Mouse (Mus musculus) hindlimb bud, embryonic 11.5 days (tissue): ENCODE data around the gene Gmpr2.
A peak's percentile ranks its signal among the peaks of the same experiment; 100 is the strongest.

Experiments
- DNase-seq: peaks from one replicate; pipeline ENCODE4 v3.0.0-alpha.2; 2012; ENCODE audit warnings: low read depth, low spot score; ENCODE audit errors: extremely low spot score

The Gmpr2 gene

GRCm38 (mm10) chr14:55677615-55678014 lies 5.9 kb downstream of the Gmpr2 start:
- no peak for DNase-seq

- DNase-seq: peak; percentile 94
Measured at GRCm38 (mm10) chr14:55681160-55682117, 9.7 kb downstream of the Gmpr2 start, which contains the start of gene Tinf2. Gene Tinf2, minus strand, starts transcription at chr14:55681820.

DNA sequence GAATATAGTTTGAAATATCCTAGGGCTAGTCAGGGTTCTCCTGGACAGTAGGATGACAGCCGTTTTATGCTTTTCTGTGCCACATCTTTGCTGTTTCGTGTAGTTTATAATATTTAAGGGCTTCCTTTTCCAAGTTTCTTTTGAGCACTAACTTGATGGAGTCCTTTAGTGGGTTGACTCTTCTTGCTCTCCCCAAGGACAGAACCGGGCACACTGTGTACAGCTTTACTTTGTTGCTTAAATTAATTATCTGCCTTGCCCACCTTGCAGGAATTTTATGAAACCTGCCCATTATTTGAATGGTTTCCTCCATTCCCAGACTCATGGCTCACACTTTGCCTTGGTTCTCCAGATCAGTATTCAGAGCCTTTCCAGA lies 10.4 kb downstream of the Gmpr2 start:
- no peak for DNase-seq

DNA sequence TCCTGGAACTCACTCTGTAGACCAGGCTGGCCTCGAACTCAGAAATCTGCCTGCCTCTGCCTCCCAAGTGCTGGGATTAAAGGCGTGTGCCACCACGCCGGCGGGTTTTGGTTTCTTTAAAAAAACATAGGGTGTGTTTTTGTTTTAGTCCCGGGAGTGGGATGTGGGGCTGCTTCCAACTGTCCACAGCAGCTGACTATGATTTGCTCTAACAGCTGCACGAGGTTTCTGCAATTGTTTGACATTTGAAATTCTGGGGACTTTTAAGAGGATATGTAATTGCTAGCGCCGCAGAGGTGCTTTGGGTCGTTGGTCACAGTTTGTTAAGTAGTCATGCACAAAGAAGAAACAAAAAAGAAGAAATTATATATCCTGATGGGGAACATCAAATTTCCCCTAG lies 17.7 kb downstream of the Gmpr2 start:
- DNase-seq: no peak

DNA sequence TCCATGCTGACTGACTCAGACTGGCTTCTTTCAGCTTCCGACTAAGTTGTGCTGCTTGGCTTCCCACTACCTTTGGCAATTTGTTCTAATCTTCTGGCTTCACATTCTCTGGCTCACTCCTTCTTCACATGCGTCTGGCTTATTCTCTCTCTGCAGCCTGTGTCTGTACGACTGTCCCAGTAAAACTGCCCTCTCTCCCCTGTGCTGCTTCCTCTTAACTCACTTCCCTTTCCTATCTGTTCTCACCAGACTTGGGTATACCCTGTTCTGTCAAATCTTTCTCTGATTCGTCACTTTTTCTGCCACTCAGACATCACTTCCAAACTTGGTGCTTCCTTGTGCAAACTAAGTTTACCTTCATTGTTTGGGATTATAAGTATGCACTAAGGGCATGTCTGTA lies 25.5 kb downstream of the Gmpr2 start:
- no peak for DNase-seq

DNA sequence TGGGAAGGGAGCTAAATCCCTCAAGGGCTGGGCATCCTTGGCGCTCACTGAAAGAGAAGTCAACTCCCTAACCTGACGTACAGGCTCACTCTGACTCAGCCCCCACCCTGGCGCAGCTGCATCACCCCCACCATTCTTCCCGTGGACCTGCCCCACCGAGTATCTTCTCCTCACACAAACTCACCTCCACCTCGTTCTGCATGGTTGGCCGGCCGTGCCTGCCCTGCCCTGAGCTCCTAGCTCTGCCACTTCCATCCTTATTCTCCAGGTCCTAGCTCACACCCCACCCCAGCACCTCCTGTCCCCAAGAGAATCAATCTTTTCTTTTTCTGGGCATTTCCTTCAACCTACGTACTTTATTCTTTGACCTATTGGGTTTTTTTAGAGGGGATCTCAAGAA lies 29.4 kb downstream of the Gmpr2 start:
- no peak for DNase-seq

- DNase-seq: no peak
Measured at GRCm38 (mm10) chr14:55702761-55703160, 31.0 kb downstream of the Gmpr2 start.

- no peak for DNase-seq
Measured at GRCm38 (mm10) chr14:55706051-55706600, 34.4 kb downstream of the Gmpr2 start.

GRCm38 (mm10) chr14:55707397-55707796 lies 35.7 kb downstream of the Gmpr2 start:
- no peak for DNase-seq

- DNase-seq: no peak
Measured at GRCm38 (mm10) chr14:55709509-55709908, 37.8 kb downstream of the Gmpr2 start.

DNA sequence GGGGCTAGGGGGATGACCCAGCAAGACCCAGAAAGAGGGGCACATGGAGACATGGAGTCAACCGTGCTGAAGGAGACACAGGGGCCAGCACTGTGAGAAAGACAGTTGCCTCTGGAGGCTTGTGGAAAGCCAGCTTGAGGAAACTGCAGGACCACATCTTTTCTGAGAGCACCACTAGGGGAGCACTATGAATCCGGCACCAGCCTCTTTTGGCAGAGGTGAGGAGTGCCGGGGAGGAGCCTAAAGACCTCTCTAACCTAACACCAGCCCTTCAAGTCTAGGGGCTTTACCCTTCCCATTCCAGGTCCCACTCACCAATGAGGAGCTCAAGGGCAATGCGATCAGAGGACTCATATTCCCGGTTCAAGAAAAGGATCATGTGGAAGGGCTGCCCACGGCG lies 40.0 kb downstream of the Gmpr2 start:
- DNase-seq: no peak

GRCm38 (mm10) chr14:55713007-55713728 lies 41.4 kb downstream of the Gmpr2 start:
- DNase-seq: no peak

GRCm38 (mm10) chr14:55713729-55714122 lies 42.0 kb downstream of the Gmpr2 start, which contains the start of gene Tgm1:
Gene Tgm1, minus strand, starts transcription at chr14:55713926.
- DNase-seq: no peak

DNA sequence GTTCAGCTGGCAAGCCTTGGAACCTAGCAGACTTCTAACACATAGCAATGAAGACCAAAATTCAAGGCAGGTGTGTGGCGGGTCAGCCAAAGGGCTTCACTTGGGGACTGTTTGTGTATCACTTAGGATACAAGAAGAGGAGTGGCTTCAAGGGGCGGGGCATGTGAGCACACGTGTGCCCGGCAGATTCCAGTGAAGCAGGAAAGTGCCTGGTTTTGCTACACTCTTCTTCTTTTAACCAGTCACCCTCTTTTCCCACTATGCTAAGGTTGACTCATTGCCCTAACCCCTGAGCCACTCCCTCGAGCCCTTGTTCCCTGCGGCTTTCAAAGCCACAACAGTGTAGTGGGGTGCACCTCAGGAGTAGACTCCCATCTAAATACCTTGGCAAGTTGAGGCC lies 43.2 kb downstream of the Gmpr2 start:
- no peak for DNase-seq

DNA sequence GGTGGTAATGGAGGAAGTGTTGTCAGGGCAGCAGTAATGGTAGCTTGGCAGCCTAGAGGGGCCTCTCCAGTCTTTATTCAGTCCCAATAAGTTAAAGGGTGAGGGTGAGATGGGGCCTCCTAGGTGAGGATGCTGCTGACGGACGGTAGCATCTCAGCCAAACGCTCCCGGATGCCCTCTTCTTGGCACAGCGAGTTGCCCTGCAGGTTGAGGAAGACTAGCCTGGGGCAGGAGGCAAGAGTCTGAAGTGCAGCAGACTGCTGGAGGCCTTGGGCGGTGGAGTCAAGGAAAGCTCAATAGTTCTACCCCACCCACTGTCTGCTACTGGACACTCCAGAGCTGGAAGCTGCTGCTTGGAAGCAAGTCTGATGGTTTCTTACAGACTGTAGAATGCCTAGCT lies 44.5 kb downstream of the Gmpr2 start:
- DNase-seq: no peak

DNA sequence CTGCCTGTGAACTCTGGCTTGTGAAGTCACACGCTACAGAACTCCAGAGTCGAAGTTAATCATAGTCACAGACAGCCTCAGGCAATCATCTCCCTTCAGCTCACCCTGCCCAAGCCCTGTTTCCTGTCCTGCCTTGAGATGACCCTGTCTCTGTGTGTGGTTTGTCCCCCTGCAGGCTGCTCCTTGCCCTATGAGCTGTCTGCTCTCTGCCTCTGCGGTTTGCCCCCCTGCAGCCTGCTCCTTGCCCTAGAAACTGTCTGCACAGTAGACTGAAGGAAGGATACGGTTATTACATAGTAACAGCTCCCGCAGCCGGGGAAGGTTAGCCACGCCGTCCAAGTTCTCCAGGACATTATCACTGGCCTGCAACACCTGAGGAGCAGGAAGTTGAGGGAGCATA lies 45.1 kb downstream of the Gmpr2 start:
- DNase-seq: no peak

DNA sequence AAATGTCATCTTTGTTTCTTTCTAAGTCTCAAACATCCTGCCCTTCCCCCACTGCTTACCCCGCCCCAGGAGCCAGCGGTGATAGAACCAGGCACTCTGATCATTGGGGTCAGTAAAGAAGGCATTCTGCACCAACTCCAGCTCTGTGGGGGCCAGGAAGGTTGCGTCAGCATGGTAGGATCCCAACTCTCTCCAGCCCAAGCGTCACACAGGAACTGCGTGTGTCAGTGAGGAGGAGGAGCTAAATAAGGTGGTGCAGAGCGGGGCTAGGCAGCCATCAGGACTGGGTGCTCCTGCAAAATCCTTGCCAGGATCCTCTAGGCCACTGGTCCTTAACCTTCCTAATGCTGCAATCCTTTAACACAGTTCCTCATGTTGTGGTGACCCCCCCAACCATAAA lies 48.0 kb downstream of the Gmpr2 start:
- no peak for DNase-seq

DNA sequence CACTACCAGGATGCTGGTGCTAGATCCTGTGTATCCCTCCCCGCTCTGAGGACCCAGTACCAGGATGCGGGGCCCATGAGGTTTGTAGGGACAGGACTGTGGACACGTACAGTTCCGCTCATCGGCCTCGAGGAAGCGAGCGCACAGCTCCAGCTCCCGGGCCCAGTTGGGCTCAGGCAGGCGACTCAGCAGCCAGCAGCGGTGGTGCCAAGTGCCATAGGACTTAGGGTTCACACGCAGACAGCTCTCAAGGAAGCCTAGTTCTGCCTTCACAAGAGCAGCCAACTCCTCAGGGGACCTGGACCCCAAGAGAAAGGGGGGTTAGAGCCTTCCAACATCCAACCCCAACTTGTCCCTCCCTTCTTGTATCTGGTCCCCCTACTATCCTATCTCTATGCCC lies 48.9 kb downstream of the Gmpr2 start:
- DNase-seq: no peak

GRCm38 (mm10) chr14:55721076-55721475 lies 49.3 kb downstream of the Gmpr2 start:
- DNase-seq: no peak

- DNase-seq: peak; percentile 80
Measured at GRCm38 (mm10) chr14:55721700-55722437, 50.1 kb downstream of the Gmpr2 start, which contains the start of gene Rabggta. Gene Rabggta, minus strand, starts transcription at chr14:55722263.

GRCm38 (mm10) chr14:55722438-55722945 lies 50.8 kb downstream of the Gmpr2 start:
- DNase-seq: no peak
